Mouse (Mus musculus): ENCODE results near the gene 2900026A02Rik. TPM values are rescaled to one million over a fixed set of nuclear protein-coding genes. Genes with fewer than 3 reads are reported as not detected.
A peak's percentile ranks its signal among the peaks of the same experiment; 100 is the strongest.

2900026A02Rik gene
- polyA plus RNA-seq, 1 experiment = 8.6 TPM

- no peak for TF ChIP-seq CTCF (IDR thresholded peaks at IDR 0.05; ENCODE audit: borderline replicate concordance, extremely low read depth, insufficient read depth, insufficient read length)
- peak; percentile 66 for DNase-seq (ENCODE audit: low read depth)
These were observed 25.6 kb downstream of the 2900026A02Rik start for GRCm38 (mm10) chr5:113195451-113195850.

DNA sequence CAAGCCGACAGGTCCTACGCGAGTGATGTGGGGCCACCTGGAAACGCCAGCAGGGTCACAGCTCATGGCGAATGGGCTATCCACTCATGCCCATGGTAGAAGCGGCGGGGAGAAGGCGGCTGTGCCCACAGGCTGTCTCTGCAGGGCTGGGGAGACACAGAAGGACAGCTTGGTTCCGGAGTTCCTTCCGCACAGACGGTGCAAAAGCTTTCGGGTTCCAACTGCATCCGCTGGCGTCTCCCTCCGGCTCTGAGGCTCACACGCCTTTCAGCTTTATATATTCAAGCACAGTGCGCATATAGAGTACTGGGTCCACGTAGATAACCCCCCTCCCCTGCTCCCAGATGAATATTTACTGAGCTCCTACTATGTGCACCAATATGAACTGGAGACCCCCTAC, 27.3 kb downstream of the 2900026A02Rik start:
- DNase-seq (ENCODE audit: low read depth) = no peak
- TF ChIP-seq POLR2A (IDR thresholded peaks at IDR 0.05; ENCODE audit: borderline replicate concordance, extremely low read depth, insufficient read depth, insufficient read length, poor library complexity, severe bottlenecking) (no peak), CTCF (IDR thresholded peaks at IDR 0.05; ENCODE audit: borderline replicate concordance, extremely low read depth, insufficient read depth, insufficient read length) (no peak)

GRCm38 (mm10) chr5:113191901-113192300, 29.1 kb downstream of the 2900026A02Rik start:
- DNase-seq (ENCODE audit: low read depth) = peak; percentile 51

GRCm38 (mm10) chr5:113190558-113190957, 30.5 kb downstream of the 2900026A02Rik start:
- no peak for DNase-seq (ENCODE audit: low read depth)
- TF ChIP-seq CTCF (IDR thresholded peaks at IDR 0.05; ENCODE audit: borderline replicate concordance, extremely low read depth, insufficient read depth, insufficient read length) (no peak), POLR2A (IDR thresholded peaks at IDR 0.05; ENCODE audit: borderline replicate concordance, extremely low read depth, insufficient read depth, insufficient read length, poor library complexity, severe bottlenecking) (no peak)

More at GRCm38 (mm10) chr5:113191901-113192300, 29.1 kb downstream of the 2900026A02Rik start:
- TF ChIP-seq POLR2A (IDR thresholded peaks at IDR 0.05; ENCODE audit: borderline replicate concordance, extremely low read depth, insufficient read depth, insufficient read length, poor library complexity, severe bottlenecking) (no peak), CTCF (IDR thresholded peaks at IDR 0.05; ENCODE audit: borderline replicate concordance, extremely low read depth, insufficient read depth, insufficient read length) (no peak)

DNA sequence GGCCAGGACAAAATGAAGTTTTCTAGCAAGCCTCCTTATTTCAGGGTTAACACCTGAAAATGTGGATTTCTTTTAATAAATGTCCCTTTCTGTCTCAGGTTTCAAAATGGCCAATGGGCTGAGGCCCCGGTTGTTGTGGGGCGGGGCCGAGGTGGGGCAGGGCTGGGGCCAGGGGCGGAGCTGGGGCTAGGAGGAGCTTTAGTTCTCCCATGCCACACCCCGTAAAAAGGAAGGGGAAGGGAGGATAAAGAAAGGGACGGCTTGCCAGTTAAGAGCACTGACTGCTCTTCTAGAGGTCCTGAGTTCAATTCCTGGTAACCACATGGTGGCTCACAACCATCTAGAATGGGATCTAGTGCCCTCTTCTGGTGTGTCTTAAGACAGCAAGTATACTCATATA, 39.6 kb downstream of the 2900026A02Rik start:
- TF ChIP-seq CTCF (IDR thresholded peaks at IDR 0.05; ENCODE audit: borderline replicate concordance, extremely low read depth, insufficient read depth, insufficient read length) = no peak
- TF ChIP-seq POLR2A (IDR thresholded peaks at IDR 0.05; ENCODE audit: borderline replicate concordance, extremely low read depth, insufficient read depth, insufficient read length, poor library complexity, severe bottlenecking) = no peak
- no peak for DNase-seq (ENCODE audit: low read depth)

GRCm38 (mm10) chr5:113180755-113181154, 40.3 kb downstream of the 2900026A02Rik start:
- DNase-seq (ENCODE audit: low read depth) = no peak
- TF ChIP-seq POLR2A (IDR thresholded peaks at IDR 0.05; ENCODE audit: borderline replicate concordance, extremely low read depth, insufficient read depth, insufficient read length, poor library complexity, severe bottlenecking) (no peak), CTCF (IDR thresholded peaks at IDR 0.05; ENCODE audit: borderline replicate concordance, extremely low read depth, insufficient read depth, insufficient read length) (no peak)

DNA sequence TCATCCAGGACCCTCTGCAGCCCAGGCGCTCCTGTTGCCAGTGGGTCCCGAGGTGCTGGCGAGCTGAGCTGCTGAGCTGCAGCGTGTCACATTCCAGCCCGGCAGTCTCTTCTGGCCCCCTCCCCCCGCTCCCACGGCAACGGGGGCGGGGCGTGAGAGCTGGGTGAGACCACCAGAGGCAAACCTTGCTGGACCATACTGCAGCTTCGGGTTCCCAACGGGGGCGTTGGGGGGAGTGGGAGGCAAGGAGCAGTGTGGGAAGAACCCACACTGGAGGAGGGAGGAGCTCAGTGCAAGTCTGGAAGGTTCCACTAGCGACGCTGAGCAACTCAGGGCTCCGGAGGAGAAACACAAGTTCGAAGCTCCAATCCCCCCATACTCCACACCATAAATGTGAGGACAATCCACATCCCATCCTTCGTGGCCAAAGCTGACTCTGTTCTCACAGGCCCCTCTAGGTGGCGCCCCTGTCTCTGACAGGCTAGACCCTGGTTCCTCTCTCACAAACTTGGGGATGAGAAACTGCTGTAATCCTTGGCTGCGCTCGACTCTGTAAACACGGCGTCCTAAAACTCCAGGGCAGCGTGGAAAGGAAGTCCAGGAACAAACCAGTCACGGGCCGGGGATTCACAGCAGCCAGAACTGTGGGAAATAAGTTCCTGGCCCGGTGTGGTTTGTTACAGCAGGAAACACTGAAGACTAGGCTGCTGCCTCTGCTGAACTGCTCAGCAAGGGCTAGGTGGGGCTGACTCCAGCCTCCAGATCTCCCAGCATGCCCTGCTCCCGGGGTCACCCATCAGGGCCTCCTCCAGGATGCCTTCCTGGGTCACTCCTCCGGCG, 41.0 kb downstream of the 2900026A02Rik start:
- TF ChIP-seq POLR2A (IDR thresholded peaks at IDR 0.05; ENCODE audit: borderline replicate concordance, extremely low read depth, insufficient read depth, insufficient read length, poor library complexity, severe bottlenecking) (no peak), CTCF (IDR thresholded peaks at IDR 0.05; ENCODE audit: borderline replicate concordance, extremely low read depth, insufficient read depth, insufficient read length) (peak; percentile 87)
- peak; percentile 90 for DNase-seq (ENCODE audit: low read depth)

- peak; percentile 32 for DNase-seq (ENCODE audit: low read depth)
- TF ChIP-seq POLR2A (IDR thresholded peaks at IDR 0.05; ENCODE audit: borderline replicate concordance, extremely low read depth, insufficient read depth, insufficient read length, poor library complexity, severe bottlenecking) = no peak
- no peak for TF ChIP-seq CTCF (IDR thresholded peaks at IDR 0.05; ENCODE audit: borderline replicate concordance, extremely low read depth, insufficient read depth, insufficient read length)
These were observed 41.6 kb downstream of the 2900026A02Rik start for GRCm38 (mm10) chr5:113179451-113179842.

DNA sequence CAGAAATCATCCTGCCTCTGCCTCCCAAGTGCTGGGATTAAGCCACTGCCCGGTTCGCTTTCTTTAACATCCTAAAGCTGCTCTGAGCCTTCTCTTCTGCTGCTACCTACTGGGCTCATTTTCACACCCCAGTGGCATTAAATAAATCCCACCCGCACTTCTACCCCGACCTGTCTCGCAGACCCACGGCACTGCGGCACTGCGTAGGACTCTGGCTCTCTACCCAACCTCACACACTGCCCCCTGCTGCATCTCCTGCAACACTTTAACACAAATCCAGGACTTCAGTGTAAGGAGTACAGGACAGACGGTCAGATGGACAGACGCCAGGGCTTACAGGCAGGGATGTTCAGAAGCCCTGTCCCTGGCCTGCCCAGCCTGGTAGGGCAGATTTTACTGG, 45.1 kb downstream of the 2900026A02Rik start:
- no peak for DNase-seq (ENCODE audit: low read depth)
- TF ChIP-seq POLR2A (IDR thresholded peaks at IDR 0.05; ENCODE audit: borderline replicate concordance, extremely low read depth, insufficient read depth, insufficient read length, poor library complexity, severe bottlenecking) (no peak), CTCF (IDR thresholded peaks at IDR 0.05; ENCODE audit: borderline replicate concordance, extremely low read depth, insufficient read depth, insufficient read length) (no peak)

DNA sequence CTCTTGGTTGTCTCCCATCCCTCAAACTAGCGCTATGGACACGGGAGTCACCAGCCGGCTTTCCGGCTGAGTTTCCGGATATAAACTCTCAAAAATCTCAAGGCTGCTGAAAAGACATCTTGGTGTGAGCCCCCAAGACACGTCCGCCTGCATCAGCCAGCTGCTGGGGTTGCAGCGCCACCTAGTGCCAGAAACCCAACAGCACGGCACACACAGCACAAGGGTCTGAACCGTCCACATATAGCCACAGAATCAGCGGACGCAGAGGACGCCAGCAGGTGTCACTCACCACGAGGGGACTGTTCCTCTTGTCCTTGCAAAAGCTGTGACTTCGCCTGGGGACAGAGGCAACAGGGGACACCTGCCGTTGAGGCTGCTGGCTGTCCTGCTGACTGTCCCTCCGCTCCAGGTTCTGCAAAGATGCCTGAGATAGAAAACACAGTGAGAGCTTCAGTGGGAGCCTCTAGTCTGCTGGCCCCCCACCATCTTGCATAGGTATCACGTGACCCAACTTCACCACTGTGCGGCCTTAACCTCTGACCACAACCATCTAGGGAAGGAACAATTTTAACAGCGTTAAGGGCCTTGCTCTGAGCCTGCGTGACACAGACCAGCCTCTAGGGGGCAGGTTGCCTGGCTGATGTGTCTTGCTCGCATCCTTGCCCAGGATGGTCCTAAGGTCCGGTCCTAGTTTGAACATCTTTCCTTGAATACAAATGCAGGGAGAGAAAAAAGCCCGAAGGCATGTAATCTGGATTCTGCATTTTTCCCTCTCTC, 45.9 kb downstream of the 2900026A02Rik start:
- DNase-seq (ENCODE audit: low read depth) = peak; percentile 44
- TF ChIP-seq CTCF (IDR thresholded peaks at IDR 0.05; ENCODE audit: borderline replicate concordance, extremely low read depth, insufficient read depth, insufficient read length) (peak; percentile 64), POLR2A (IDR thresholded peaks at IDR 0.05; ENCODE audit: borderline replicate concordance, extremely low read depth, insufficient read depth, insufficient read length, poor library complexity, severe bottlenecking) (no peak)

DNA sequence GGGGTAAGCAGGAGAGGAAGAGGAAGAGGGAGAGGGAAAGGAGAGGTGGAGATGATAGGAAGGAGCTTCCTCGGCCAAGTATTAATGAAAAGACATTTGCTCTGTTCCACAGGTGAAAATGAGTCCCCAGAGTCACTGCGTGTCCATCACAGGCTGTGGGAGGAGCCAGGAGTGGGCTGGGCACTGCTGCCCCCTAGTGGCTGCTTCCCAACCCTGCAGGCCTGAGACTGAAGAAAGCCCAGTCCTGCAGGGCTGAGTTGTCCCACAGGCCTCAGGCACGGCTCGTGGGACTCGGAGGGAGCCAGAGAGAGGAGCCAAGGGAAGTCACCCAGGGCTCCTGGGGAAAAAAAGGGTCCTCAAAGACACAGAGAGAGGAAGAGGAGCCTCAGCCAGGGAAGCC, 47.7 kb downstream of the 2900026A02Rik start:
- peak; percentile 68 for DNase-seq (ENCODE audit: low read depth)
- TF ChIP-seq CTCF (IDR thresholded peaks at IDR 0.05; ENCODE audit: borderline replicate concordance, extremely low read depth, insufficient read depth, insufficient read length) (peak; percentile 94), POLR2A (IDR thresholded peaks at IDR 0.05; ENCODE audit: borderline replicate concordance, extremely low read depth, insufficient read depth, insufficient read length, poor library complexity, severe bottlenecking) (no peak)

Measured in brain, embryonic 14.5 days (tissue).